Mouse (Mus musculus): ENCODE results near the gene Rcvrn.

Rcvrn gene

DNA sequence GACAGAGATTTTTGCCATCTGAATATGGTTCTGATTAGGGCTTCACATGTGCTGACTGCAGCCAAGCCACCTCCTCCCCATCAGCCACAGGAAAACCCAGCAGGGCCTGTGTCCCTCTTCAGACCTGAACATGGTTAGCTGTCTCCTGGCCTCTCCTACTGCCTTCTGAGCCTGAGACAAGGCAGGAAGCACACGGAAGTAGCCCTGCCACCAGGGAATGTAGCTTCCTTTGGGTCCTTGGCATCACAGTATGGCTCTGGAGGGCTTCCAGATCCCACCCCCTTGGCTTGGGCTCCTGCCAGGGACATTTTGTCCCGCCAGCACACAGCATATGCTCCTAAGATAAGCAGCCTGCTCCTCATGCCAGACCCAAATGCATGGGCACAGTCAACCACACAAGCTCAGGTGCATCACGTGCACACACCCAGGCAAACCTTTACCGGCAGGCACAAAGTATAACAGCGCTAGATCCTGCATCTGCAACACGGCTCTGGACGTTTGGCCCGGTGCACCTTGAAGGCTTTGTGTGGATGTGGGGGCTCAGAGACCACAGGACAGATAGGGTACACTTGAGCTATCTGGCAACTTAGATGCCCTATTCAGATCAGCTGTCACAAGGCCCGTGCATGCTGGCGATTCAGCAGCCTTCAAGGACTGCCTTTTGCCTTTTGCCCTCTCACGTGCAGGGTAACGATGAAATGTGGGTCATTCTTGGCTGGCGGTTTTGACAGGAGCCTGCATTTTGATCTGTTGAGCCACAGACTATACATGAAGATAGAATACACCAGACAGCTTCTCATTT lies 27.4 kb upstream of the Rcvrn start:
- in situ Hi-C loops (cut with MboI, MseI), result loop anchor here (10.0 kb wide), 1 partner anchor 553 kb away; no protein-coding TSS in a partner anchor

DNA sequence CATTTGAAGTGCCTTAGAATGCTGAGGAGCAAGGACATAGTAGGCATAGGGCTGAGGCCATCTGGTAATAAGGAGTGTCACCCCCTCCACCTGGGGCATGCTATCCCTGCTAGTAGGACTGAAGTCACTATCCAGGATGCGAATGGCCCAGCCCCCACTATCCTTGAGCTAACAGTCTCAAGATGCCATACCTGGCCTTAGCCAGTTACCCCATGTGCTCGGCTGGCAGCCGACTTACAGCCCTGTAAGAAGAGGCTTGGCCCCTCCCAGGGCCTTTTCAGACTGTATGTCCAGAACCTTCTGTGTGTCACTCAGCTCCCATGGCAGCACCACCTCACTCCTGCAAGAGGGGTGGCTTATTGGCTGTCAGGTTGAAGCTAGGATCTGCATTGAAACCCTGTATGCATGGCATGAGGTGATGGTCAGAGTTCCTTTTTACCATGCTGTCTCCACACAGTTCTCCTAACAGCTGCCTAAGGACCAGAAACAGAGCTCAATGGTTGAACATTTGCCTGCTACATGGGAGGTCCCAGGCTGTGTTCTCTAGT lies 26.6 kb upstream of the Rcvrn start:
- in situ Hi-C loops (cut with MboI, MseI), result loop anchor here (10.0 kb wide), 1 partner anchor 554 kb away; no protein-coding TSS in a partner anchor

DNA sequence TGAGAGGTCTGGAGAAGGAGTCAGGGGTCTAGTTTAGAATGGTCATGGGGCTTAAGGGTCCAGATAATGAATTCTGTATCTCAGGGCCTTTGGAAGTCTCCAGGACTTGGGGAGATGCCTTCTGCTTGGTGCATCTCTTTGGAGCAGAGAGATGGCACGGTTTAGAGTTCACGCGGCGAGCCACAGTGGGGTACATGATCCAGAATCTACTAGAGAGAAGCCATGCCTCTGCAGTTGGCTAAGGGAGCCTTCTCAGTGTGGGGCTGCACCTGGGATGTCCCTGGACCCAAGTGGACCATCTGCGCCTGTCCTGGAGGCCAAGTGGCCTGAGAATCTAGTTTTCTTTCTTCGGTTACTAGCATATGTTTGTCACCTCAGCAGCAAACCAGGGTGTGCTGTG lies 25.1 kb upstream of the Rcvrn start:
- in situ Hi-C loops (cut with MboI, MseI), result no loop called here

DNA sequence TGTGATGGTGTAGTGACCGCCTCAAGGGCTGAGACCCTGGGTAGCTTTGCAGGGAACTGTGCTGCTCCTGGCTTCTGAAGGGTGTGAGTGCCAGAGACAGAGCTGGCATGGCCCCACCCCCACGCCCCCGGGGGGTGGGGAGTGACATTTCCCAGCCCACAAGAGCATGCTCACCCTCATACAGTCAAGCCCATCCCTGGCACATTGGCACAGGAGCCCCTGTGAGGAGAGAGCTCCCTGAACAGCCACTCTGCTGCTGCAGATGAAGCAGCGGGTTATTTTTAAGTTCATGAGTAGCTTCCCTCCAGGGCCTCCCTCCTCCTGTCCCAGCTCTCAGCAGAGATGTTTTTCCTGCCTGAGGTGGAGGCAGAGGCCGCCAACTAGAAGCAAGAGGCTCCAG lies 23.0 kb upstream of the Rcvrn start:
- in situ Hi-C loops (cut with MboI, MseI), result no loop called here

DNA sequence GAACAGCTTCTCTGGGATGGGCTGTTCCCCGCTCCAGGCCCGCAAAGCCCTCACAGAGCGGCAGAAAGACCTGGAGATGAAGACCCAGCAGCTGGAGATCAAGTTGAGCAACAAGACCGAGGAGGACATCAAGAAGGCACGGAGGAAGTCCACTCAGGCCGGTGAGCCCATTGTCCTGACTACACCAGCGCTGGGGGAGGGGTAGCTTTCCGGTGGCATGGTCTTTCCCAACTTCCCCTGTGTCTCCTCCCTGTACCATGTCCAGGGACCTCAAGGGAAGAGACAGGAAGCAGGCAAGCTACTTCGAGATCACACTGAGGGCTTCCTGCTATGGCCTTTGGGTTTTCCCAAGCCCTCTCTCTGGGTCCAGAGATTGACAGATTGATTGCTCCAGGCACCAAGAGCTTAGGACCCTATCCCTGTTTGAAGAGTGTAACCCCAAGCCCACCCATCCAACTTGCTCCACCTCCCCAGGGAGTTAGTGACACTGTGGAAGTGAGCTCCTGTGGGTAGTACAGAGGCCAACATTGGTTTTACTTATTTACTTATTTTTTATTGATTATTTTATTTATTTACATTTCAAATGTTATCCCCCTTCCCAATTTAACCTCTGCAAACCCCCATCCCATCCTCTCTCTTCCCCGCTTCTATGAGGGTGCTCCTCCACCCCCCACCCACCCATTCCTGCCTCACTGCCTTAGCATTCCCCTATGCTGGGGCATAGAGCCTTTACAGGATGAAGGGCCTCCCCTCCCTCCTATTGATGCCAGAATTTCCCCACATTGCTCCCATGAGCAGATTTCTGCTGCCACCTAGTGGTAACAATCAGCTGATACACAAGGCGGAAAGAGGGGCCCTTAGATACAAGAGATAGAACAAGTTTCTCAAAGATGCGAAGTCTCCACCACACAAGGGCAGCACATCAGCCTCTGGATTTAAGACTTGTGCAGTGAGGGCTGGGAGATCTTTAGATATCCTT lies 19.3 kb upstream of the Rcvrn start:
- in situ Hi-C loops (cut with MboI, MseI), result no loop called here

DNA sequence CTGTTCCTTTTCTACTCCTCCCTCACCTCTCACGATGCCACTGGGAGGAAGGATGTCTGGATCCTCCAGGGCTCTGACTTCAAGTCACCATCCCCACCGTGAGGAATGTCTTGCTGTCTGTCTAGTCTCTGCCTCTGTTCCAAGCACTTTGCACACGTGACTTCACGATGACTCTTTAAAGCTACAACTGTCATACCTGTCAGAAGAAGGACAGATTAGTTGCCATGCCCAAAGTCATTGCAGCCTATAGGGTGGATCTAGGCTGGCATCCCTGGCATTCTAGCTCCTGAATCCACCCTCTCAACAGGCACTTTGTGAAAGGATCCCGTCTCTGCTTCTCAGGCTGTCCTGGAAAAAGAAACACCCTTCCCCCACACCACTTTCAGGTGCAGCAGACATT lies 15.8 kb upstream of the Rcvrn start:
- in situ Hi-C loops (cut with MboI, MseI), result no loop called here

DNA sequence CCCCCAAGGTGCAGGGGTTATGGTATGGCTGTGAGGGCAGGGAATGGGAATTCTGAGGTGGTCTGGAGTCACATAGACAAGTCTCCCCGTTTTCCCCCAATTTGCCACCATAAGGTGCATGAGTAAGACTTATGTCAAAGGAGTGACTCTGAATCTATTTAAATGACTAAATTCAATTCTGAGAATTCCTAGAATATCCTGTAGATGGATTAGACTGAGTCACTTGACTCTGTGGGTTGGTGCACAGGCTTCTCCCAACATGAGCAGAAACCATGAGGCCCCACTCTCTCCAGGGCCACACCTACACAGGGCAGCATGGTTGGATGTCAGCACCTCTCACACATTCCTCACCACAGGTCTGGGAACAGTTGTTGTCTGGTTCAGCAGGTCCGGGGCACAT lies 15.2 kb upstream of the Rcvrn start:
- in situ Hi-C loops (cut with MboI, MseI), result no loop called here

DNA sequence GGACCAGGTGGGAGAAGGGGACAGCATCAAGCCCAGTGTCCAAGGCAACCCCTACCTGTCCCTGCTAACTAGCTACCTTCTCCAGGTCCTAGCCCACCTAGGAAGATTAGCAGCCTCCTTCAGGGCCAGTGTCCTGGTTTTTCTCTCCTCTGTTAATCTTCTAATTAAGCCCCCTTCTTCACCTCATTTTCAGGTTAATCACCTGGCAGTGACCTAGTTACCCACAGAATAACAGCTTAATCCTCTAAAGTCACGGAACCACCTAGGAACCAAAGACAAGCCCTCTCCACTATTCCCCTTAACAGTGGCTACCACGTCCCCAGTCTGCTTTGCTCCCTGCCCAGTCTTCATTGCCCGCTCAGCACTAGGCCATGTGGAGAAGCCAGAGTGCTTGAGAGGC lies 13.3 kb upstream of the Rcvrn start:
- in situ Hi-C loops (cut with MboI, MseI), result no loop called here

DNA sequence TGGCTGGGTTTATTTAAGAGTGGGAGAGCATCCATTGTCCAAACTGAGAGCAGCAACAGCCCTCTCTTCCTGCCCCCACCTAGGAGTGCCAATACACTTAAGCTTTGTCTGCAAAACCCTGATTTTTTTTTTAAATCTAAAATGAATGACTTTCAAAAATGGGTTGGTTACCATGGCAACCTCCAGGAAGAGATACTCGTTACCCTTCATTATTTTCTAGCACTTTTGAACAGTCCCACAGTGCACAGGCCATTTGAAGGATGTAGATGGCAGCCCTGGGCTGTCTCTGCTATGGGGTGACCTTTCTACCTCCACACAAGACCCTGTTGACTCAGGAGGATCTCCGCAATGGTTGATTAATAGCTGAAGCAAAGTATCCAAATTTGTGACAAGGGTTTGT lies 9.0 kb upstream of the Rcvrn start:
- in situ Hi-C loops (cut with MboI, MseI), result no loop called here

DNA sequence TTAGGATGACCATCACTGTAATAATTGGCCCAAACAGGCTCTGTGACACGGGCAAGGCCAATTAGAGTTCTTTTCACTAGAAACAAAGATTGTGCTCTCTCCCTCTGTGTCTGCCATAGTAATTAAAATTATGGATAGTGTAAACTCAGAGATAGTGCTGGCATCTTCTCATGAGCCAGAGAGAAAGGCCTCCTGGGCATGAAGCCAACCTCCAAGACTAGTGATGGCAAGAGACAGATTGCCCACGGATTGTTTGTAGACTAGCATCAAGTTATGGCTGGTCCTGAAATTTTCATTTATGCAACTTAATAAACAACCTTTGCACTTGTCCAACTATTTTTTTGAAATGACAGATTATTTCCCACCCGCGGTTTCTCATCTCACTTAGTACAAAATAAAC lies 17.9 kb downstream of the Rcvrn start:
- in situ Hi-C loops (cut with MboI, MseI), result loop anchor here (10.0 kb wide), 1 partner anchor 1738 kb away; no protein-coding TSS in a partner anchor

DNA sequence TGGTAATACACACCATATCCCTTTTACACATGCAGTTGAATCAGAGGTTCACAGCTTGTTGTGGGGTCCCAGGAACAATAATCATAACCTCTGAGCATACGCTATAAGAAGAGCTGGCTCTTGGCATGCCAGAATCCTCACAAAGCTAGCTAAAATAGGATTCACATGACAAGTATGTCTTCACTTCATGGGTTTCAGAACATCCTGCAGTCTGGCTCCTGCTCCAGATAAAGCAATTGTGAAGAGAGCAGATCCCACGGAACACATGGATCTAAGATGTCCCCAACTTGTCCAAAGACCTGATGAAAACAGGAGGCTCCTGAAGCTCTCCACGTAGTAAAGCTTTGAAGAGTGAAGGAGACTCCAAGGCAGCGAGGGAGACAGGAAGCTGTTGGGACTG lies 20.3 kb downstream of the Rcvrn start:
- in situ Hi-C loops (cut with MboI, MseI), result loop anchor here (10.0 kb wide), 1 partner anchor 1741 kb away; no protein-coding TSS in a partner anchor

DNA sequence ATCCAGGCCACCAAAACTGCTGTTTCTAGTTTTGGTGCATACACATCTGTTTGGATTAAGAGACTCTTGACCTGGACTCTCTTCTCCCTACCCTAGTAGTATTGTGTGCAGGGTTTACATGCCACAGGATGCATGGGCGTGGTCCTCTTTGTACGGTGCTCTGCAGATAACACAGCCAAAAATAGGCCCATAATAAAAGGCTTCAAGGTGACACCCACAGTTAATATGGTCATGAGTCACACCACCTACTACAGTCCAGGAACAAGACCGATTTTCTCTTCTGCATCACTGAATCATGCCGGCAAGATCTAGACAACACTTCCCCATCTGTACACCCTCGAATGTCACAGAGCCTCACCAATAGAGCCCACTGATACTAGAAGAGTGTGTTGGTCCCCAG lies 26.4 kb downstream of the Rcvrn start:
- in situ Hi-C loops (cut with MboI, MseI), result no loop called here

DNA sequence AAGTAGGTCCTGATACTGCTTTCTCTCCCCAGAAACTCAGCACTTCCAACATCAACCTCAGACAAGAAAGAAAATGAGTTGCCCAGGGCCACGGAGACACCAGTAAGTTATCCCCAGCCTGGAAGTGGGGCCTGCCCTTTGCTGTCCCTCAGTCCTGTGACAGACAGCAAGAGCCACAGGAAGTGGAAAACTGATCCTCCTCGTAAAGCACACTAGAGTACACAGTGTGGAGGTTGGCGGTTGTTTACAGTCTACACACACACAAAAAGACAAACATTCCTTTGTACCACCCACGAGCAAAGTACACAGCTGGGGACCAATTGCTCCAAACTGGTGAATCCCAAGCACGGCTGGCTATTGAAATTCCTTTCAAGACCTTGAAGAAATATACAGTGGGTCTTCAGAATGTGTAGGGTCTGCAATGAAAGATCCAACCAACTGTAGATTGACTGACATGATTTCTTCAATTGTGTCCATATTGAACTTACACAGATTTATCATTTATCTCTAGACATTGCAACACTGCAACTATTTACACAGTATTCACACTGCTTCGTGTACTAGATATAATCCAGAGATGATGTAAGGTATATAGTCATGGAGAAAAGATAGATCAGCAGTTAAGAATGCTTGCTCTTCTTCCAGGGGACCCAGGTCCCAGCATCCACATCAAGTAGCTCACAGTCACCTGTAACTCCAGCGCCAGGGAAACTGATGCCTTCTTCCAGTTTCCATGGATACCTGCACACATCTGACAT lies 27.5 kb downstream of the Rcvrn start:
- in situ Hi-C loops (cut with MboI, MseI), result no loop called here

DNA sequence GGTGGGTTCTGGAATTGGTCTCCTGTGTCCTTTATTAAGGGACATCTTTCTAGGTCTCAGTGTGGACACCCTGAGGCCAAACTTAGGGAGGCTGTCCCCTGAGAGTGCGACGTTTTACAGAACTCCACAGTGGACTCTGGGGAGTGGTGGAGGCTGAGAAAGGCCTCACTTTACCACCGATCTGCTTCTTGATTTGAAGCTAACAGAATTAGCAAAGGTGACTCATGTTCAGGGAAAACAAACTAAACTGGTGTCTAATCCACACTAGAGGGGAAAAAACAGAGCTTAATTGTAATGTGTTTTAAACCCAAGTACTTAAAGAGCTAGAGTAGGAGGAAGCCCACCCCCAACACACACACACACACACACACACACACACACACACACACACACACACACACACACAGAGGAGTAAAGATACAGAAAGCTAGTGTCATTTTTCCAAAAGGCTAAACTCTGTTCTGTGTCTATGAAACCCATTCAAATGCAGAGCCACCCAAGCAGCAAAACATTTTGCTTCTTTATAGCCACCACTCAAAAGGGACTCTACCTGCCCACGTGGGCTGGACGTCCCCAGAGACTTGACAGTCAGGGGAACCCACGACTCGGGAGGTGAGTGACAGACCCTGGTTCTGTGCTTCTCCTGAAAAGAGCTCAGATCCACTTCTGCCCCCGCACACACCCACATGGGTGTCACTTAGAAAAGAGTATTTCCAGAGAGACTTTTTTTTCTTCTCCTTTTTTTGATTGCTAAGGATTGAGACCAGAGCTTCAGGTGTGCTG lies 28.3 kb downstream of the Rcvrn start:
- in situ Hi-C loops (cut with MboI, MseI), result no loop called here

DNA sequence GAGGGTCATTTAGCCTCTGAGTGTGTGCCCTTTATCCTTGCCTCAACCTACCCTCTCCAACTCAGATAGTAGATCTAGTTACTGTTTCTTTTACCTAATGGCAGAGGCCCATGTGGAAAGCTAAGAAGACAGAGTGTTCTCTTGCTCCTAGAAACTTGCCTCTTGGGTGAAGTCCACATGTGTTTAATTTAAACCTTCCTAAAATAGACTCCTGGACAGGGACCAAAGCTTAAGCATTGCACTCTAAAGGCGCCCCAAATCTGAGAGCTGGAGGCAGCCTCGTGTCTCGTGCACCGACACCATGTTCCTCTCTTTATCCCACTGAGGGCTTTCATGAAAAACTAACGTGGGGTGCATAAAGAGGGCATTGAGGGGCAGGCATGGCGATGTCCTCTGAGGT lies 32.0 kb downstream of the Rcvrn start:
- in situ Hi-C loops (cut with MboI, MseI), result no loop called here

DNA sequence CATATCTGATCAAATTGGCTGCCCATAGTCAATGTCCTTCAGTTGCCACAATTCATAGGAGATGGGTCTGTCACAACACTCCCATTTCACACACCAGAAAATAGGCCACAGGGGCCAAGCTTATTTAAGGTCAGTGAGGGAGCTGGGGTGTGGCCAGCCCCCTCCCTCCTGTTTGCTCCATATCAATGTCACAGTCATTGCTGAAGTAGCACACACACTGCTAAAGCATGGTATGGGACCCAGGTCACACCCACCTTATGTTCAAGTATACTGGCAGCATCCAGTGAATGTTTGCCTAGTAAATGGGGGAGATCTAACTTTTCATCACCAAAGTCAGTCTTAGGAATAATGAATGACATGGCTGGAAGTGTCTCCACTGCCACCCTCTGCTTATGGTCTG lies 33.6 kb downstream of the Rcvrn start:
- in situ Hi-C loops (cut with MboI, MseI), result no loop called here

DNA sequence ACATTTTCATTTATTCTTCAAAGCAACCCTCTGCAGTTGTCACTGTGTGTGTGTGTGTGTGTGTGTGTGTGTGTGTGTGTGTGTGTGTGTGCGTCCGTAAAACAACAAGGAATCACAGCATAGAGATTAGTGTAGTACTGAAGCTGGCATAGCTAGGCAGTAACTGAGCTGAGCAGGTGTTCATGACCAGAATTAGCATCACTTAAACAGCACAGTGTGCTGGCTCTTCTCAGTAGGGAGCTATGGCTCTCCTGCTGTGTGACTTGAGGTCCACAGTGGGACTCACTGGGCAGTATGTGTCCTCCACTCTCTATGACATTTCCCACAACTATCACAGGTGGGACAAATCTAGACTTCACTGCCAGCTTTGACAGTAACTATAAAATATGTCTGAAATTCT lies 35.9 kb downstream of the Rcvrn start:
- in situ Hi-C loops (cut with MboI, MseI), result no loop called here

DNA sequence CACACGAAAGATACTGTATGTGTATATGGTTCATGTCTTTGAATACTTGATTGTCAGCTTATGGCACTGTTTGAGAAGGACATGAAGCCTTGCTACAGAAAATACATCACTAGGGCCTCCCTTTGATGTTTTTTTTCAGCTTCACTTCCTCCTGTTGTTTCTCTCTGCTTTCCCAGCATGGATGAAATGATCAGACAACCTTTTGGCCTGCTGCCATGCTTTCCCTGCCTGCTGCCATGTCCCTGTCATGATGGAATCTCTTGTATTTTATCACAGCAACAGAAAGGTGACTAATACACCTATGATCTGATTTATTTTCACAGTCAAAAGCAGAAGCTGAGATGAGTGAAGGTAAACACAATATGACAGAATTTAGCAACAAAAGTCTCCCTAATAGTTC lies 38.6 kb downstream of the Rcvrn start:
- in situ Hi-C loops (cut with MboI, MseI), result no loop called here

DNA sequence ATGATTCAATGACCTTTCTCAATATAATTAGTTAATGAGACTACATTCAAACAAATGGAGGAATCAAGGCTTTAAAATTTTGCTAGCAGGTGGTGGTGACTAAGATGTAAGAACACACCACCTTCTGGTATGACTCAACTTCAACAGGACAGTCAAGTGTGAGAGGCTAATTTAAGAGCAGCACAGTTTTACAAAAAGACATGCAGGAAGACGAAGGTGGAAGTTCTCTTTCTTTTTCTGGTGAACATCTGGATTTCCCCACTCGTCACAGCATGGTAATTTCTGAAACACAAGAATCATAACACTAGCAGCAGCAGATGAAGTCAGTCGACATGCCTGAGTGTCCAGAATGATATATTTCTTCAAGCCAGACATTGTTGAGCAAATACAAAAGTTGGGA lies 39.5 kb downstream of the Rcvrn start:
- in situ Hi-C loops (cut with MboI, MseI), result no loop called here

DNA sequence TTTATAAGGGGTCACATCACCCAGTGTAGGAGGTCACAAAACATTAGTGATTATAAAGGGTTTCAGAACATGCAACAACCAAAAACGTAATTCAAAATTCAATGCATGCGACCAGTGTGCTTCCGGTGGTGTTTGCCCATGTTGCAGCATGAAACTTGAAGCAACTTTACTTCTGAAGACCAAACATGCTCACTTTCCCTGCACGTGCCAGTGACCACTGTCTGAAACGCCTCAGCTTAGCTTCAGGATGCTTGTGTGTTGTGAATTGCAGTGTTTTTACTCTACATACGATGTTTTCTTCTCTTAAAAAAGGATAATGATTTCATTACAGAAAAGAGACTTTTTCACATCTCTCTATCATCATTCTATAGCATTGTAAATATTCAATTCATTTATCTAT lies 43.2 kb downstream of the Rcvrn start:
- in situ Hi-C loops (cut with MboI, MseI), result no loop called here

Data from regulatory T cell (primary cell).